Mouse (Mus musculus) midbrain, embryonic 16.5 days (tissue): Measurements from ENCODE around the gene Tmem145. TPM values are rescaled to one million over a fixed set of nuclear protein-coding genes. Genes with fewer than 3 reads are reported as not detected.

Experiments
- ATAC-seq: fragments of 200-750 bp; cut with Nextera tagmentation; 2 replicates; pipeline ENCODE4 v1.8.0; 2017; ENCODE audit warnings: moderate TSS enrichment
- H3K27ac ChIP-seq: fragments of 300-500 bp; sonication (generic); 2 replicates; pipeline ENCODE4 v1.5.1; 2014; ENCODE audit warnings: mild to moderate bottlenecking, low read length, mixed read lengths
- H3K27me3 ChIP-seq: fragments of 300-500 bp; sonication (generic); 2 replicates; pipeline ENCODE4 v1.6.1; 2014; ENCODE audit warnings: low read depth, low read length, mixed read lengths; ENCODE audit not compliant: control insufficient read depth, insufficient read depth
- H3K36me3 ChIP-seq: fragments of 300-500 bp; sonication (generic); 2 replicates; pipeline ENCODE4 v1.6.1; 2014; ENCODE audit warnings: mild to moderate bottlenecking, low read length, moderate library complexity, mixed read lengths; ENCODE audit not compliant: control insufficient read depth, insufficient read depth
- H3K4me1 ChIP-seq: fragments of 300-500 bp; sonication (generic); 2 replicates; pipeline ENCODE4 v1.6.1; 2014; ENCODE audit warnings: mild to moderate bottlenecking, low read length, mixed read lengths; ENCODE audit not compliant: control insufficient read depth, insufficient read depth
- H3K4me2 ChIP-seq: fragments of 300-500 bp; sonication (generic); 2 replicates; pipeline ENCODE4 v1.6.1; 2014; ENCODE audit warnings: mild to moderate bottlenecking, low read length, mixed read lengths
- H3K4me3 ChIP-seq: fragments of 300-500 bp; sonication (generic); 2 replicates; pipeline ENCODE4 v1.5.1; 2014; ENCODE audit warnings: low read depth, mild to moderate bottlenecking, low read length, moderate library complexity, mixed read lengths
- H3K9ac ChIP-seq: fragments of 300-500 bp; sonication (generic); 2 replicates; pipeline ENCODE4 v1.6.1; 2014; ENCODE audit warnings: low read depth, low read length, mixed read lengths
- H3K9me3 ChIP-seq: fragments of 300-500 bp; sonication (generic); replicated peaks from 2 replicates; pipeline ENCODE4 v1.6.1; 2014; ENCODE audit warnings: mild to moderate bottlenecking, low read length, mixed read lengths; ENCODE audit not compliant: control insufficient read depth, poor library complexity, severe bottlenecking
- WGBS: fragments of 180-500 bp; shearing (Covaris S2); extraction: QIAGEN DNeasy Blood & Tissue Kit; methylation state at CpG from one replicate; pipeline ENCODE4 v1.1.7; 2014; 5-methylcytosine and 5-hydroxymethylcytosine counted together
- polyA plus RNA-seq: library from polyadenylated mRNA; unstranded; fragments of >200 nt; fragmentation: Nextera tagmentation; extraction: Ambion mirVana; gene quantifications from 2 replicates; pipeline ENCODE4 v1.2.1, GENCODE M21; 2015

The Tmem145 gene
- polyA plus RNA-seq, 1 experiment from 2014 or later = 98.0 TPM

- Histone ChIP-seq H3K4me1 (peaks cover 53% of the 10 kb centered on the region), H3K27me3 (no peaks in the 10 kb centered on the region), H3K4me3 (peak overlapping the region; percentile 75), H3K9me3 (no peaks in the 10 kb centered on the region), H3K36me3 (peaks cover 18% of the 10 kb centered on the region), H3K4me2 (peak overlapping the region; percentile 81), H3K9ac (peak overlapping the region; percentile 84), H3K27ac (peak overlapping the region; percentile 100)
- peak; percentile 61 for ATAC-seq
- 2% methylated on average over 55 of the region's 108 CpGs for WGBS
These were observed 23.9 kb upstream of the Tmem145 start for GRCm38 (mm10) chr7:25281734-25282601.

GRCm38 (mm10) chr7:25282731-25283211, 23.1 kb upstream of the Tmem145 start:
- Histone ChIP-seq H3K27me3 (no peaks in the 10 kb centered on the region), H3K9ac (peak overlapping the region; percentile 84), H3K9me3 (no peaks in the 10 kb centered on the region), H3K4me1 (peaks cover 46% of the 10 kb centered on the region), H3K4me2 (peak overlapping the region; percentile 81), H3K27ac (peak overlapping the region; percentile 100), H3K36me3 (peaks cover 26% of the 10 kb centered on the region), H3K4me3 (peak overlapping the region; percentile 75)
- under 1% methylated on average over 22 of the region's 36 CpGs for WGBS
- ATAC-seq = peak; percentile 6; the same call in 1 of the 2 replicates

GRCm38 (mm10) chr7:25283637-25284036, 22.3 kb upstream of the Tmem145 start:
- H3K4me2 ChIP-seq = peak overlapping the region; percentile 81
- 9% methylated on average over 5 of the region's 5 CpGs for WGBS
- no peak for ATAC-seq
- peak overlapping the region; percentile 100 for H3K27ac ChIP-seq
- no peaks in the 10 kb centered on the region for H3K9me3 ChIP-seq
- peak overlapping the region; percentile 84 for H3K9ac ChIP-seq
- peaks cover 43% of the 10 kb centered on the region for H3K4me1 ChIP-seq
- H3K36me3 ChIP-seq = peaks cover 34% of the 10 kb centered on the region
- H3K4me3 ChIP-seq = peak overlapping the region; percentile 75
- H3K27me3 ChIP-seq = no peaks in the 10 kb centered on the region

- peak overlapping the region; percentile 81 for H3K4me2 ChIP-seq
- ATAC-seq = no peak
- peak overlapping the region; percentile 100 for H3K27ac ChIP-seq
- H3K4me3 ChIP-seq = peak overlapping the region; percentile 75
- 64% methylated on average over 2 of the region's 2 CpGs for WGBS
- H3K9me3 ChIP-seq = no peaks in the 10 kb centered on the region
- peaks cover 43% of the 10 kb centered on the region for H3K4me1 ChIP-seq
- H3K27me3 ChIP-seq = no peaks in the 10 kb centered on the region
- H3K36me3 ChIP-seq = peaks cover 40% of the 10 kb centered on the region
- H3K9ac ChIP-seq = peak overlapping the region; percentile 84
These were observed 21.7 kb upstream of the Tmem145 start for GRCm38 (mm10) chr7:25284171-25284570.

- no peaks in the 10 kb centered on the region for H3K27me3 ChIP-seq
- no peak overlapping the region for H3K4me3 ChIP-seq
- peak overlapping the region; percentile 81; the same call in 1 of the 2 replicates for H3K4me2 ChIP-seq
- H3K9me3 ChIP-seq = no peaks in the 10 kb centered on the region
- ATAC-seq = no peak
- H3K9ac ChIP-seq = no peak overlapping the region; the same call in 1 of the 2 replicates
- peak overlapping the region; percentile 35; the same call in 1 of the 2 replicates for H3K27ac ChIP-seq
- peaks cover 39% of the 10 kb centered on the region for H3K4me1 ChIP-seq
- 65% methylated on average over 5 of the region's 5 CpGs for WGBS
- H3K36me3 ChIP-seq = peaks cover 46% of the 10 kb centered on the region
These were observed 21.1 kb upstream of the Tmem145 start for GRCm38 (mm10) chr7:25284766-25285165.

- Histone ChIP-seq H3K4me1 (peaks cover 30% of the 10 kb centered on the region), H3K4me3 (no peak overlapping the region), H3K9ac (no peak overlapping the region), H3K9me3 (no peaks in the 10 kb centered on the region), H3K27me3 (no peaks in the 10 kb centered on the region), H3K36me3 (peaks cover 54% of the 10 kb centered on the region), H3K4me2 (no peak overlapping the region), H3K27ac (no peak overlapping the region)
- WGBS = 90% methylated on average over 20 of the region's 20 CpGs
- no peak for ATAC-seq
These were observed 20.2 kb upstream of the Tmem145 start for GRCm38 (mm10) chr7:25285511-25286238.

- Histone ChIP-seq H3K4me3 (no peak overlapping the region), H3K4me1 (peaks cover 21% of the 10 kb centered on the region), H3K9ac (no peak overlapping the region), H3K36me3 (peaks cover 63% of the 10 kb centered on the region), H3K27me3 (no peaks in the 10 kb centered on the region), H3K4me2 (no peak overlapping the region), H3K27ac (no peak overlapping the region), H3K9me3 (no peaks in the 10 kb centered on the region)
- no peak for ATAC-seq
- WGBS = 88% methylated on average over 8 of the region's 8 CpGs
These were observed 18.9 kb upstream of the Tmem145 start for GRCm38 (mm10) chr7:25286989-25287388.

- Histone ChIP-seq H3K27me3 (no peaks in the 10 kb centered on the region), H3K36me3 (peaks cover 67% of the 10 kb centered on the region), H3K9ac (no peak overlapping the region), H3K4me1 (peaks cover 21% of the 10 kb centered on the region), H3K27ac (no peak overlapping the region), H3K4me3 (no peak overlapping the region), H3K9me3 (no peaks in the 10 kb centered on the region), H3K4me2 (no peak overlapping the region)
- ATAC-seq = no peak
- WGBS = 92% methylated on average over 12 of the region's 12 CpGs
These were observed 17.9 kb upstream of the Tmem145 start for GRCm38 (mm10) chr7:25288011-25288410.
